Mouse (Mus musculus) testis, postnatal 14 days (tissue): Measurements from ENCODE around the gene Dagla.

Source experiments
- DNase-seq: peaks from one replicate; pipeline ENCODE4 v3.0.0; 2021; ENCODE audit warnings: low spot score

Gene Dagla

GRCm38 (mm10) chr19:10279668-10280067 is 25.0 kb downstream of the Dagla start:
- no peak for DNase-seq

DNA sequence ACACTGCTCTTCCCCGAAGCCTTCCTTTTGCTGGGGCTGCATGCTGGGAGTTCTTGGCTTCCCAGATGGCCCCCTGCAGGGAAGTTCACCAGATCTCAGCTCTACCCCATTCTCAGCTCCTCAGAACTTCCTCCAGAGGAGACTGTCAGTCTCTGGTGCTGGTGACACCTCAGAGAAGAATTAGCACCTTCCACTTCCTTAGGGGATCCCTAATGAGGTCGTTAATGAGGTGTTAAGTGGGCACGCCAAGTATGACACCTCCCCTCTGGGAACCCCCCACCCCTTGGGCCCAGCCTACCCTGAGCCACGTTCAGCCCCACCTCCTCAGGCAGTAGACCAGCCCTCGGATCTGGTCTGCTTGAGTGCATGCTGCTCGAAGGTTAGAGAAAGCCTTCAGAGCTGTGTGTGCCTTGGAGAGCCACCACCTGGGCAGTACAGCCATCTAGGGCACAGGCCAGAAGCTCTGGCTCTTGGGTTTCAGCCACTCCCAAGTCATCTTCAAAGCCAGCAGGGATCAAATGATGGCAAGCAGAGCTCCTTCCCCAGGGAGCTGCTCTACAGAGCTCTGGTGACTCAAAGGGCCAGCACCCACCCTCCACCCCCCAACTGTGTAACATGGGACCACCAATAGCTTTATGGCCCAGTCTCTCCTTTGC is 25.9 kb downstream of the Dagla start:
- DNase-seq, result no peak

- no peak for DNase-seq
Measured at GRCm38 (mm10) chr19:10277759-10278158, 26.9 kb downstream of the Dagla start.

- no peak for DNase-seq
Measured at GRCm38 (mm10) chr19:10277331-10277730, 27.3 kb downstream of the Dagla start.

DNA sequence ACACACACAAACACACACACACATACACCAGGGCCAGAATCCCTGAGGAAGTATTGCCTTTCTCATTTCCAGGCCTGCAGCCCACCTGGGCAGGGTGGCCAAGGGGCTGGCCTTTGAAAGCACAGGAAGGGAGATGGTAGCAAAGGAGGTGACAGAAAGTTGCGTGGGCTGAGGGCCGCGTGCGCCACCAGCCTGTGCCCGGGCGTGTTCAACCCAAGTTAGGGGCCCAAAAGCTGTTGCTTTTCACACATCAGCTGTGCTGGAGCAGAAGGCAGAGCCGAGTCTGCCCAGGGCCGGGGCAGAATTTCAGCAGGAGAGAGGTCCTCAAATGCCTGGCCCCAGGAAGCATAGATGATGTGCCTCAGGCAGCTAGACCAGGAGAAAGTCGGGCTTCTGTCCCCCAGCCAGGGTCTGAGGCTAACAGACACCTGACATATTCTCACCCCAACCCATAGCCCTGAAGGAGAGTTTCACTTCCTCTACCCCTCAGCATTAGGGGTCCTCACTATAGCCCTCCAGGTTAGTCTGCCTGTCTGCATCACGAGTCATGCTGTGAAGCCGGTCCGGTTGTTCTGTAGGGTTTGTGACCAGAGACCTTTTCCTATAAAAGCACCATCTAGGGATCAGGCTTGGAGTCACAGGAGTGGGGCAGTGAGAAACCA is 28.1 kb downstream of the Dagla start:
- no peak for DNase-seq

DNA sequence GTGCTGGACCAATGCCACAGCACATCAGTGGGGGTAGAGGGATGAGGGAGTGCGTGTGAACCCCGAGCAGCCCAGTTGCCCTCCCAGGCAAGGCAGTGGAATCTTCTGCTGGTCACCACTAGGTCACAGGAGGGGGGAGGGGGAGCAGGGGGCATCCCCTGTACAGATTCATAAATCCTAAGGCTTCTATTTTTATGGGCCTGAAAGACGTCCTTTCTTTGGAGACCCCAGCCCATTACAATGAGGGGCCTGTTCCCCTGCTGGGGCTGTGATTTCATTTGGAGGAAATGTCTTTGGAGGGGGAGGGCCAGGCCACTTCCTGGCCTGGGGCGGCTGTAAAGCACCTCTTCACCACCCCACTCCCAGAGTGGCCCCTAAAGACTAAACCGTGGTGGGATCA is 30.6 kb downstream of the Dagla start:
- no peak for DNase-seq

DNA sequence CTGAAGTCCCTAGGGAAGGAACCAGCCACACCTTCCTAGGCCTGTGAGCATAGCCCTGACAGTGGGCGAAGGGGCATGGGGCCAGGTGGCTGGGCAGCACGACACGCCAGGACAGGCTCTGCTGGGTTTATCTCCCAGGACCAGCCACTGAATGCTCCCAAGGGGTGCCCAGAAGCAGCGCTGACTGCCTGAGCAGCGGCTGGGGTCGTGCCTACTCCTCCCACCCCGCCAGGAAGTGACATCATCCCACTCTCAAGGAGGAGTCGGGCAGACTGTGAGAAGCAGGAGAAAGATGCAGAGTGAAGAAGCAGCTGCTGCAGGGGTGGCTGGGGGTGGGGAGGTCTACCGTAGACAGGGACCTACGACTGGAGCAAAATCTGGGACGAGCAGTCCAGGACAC is 31.9 kb downstream of the Dagla start:
- no peak for DNase-seq

DNA sequence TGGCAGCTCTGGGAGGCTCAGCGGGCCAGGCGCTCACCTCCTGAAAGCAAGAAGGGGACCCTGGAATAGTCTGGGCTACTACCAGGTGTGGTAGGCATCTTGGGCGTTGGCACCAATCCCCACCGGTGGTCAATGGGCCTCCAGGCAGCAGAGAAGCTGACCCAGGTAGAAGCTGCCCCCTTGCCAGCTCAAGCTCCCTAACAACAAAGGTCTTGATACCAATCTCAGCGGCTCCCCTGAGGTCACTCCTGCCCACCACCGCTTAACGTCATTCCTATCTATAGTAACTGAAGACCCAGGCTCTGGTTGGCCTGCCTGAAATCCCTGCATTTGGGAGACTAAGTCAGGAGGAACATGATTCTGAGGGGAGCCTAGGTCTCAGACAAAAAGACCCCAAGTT is 33.1 kb downstream of the Dagla start:
- DNase-seq, result no peak

DNA sequence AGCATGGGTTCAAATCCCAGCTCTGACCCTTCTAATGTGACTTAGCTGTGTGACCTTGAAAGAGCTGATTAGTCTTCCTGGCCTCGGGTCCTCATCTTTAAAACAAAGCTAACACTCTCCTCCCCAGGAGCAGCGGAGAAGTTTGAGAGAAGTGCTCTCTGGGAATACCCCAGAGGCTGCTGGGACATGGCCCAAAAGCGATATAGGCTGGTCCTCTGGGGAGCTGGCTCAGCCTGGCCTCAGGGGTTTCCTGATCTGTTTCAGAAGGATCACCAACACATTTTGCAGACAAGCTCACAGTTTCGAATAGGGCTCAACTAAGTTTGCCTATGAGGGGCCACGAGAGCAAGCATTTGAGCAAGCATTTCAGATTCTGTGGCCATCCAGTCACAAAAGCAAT is 34.3 kb downstream of the Dagla start:
- DNase-seq, result no peak

DNA sequence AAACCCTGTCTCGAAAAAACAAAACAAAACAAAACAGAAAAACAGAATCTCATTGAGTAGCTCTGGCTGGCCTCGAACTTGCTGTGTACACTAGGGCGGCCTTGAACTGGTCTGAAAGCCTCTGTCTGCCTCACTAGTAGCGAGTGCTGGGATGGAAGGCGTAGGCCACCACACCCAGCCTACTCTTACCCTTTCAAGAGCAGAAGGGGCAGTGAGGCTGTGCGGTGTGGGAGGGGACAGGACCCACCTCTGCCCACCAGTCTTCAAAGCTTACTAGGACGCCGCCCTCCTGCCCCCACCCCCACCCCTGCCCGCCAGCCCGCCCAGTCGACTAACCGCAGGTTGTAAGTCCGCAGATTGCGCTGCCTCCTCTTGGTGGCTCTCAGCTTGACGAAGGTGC is 35.8 kb downstream of the Dagla start:
- no peak for DNase-seq

DNA sequence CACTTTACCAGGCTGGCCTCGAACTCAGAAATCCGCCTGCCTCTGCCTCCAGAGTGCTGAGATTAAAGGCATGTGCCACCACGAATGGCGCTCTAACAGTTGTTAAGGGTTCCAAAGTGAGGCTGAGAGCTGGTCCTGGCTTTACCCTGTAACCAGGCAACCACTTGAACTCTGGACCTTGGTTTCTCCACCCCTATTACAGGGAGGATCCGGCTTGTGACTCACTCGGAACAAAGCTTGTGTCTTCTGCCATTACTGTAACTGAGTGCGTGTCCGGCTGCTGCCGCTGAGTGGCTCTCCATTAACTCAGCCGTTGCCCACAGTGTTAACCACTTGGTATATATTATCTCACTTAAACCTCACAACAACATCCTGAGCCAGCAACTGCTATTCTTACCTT is 36.7 kb downstream of the Dagla start:
- DNase-seq, result no peak

- DNase-seq, result no peak
Measured at GRCm38 (mm10) chr19:10267057-10267456, 37.6 kb downstream of the Dagla start.

DNA sequence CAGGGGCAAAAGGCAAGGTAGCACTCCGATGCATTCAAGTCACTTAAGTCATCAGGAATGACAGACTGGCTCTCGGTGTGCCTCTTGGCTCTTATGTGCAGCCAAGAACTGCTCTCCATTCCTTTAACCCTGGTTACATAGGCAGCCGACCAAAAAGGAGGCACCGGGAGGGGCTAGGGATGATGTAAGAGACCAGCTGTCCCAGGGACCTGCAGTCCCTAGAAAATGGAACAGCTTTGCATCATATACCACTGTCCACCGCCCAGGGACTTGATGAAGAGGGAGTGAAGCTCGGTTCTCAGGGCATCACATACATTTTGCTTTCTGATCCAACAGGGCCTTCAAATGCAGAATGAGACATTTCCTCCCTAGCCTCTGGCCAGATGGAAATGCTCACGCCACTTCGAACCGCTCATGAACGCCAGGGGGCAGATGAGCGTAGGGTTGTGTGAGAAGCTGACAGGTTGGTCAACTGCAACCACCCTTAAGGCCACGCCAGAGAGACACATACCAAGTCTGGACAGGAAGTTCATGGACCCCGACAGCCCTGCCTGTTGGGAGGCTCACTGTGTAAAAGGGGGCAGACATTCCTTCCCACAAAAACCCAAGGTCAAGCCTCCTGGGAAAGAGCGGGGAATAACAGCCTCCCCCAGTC is 38.4 kb downstream of the Dagla start:
- DNase-seq, result peak; percentile 59

DNA sequence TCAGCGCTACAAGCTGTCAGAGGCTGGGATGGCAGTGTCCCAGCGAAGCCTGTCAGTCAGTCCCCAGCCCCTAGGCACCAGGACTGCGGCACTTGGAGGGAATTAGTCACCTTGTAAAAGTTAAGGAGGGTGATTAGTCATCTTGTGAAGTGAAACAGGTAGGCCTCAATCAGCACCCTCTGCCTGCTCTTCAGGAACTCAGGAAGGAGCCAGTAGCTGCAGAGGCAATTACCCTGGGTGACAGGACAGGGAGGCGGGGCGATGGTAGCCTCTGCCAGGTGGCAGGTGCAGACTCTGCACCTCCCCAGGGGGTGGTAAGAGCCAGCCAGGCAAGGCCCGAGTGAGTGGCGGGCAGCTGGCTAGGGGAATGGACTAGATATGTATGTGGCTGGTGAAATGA is 43.3 kb downstream of the Dagla start:
- DNase-seq, result no peak

GRCm38 (mm10) chr19:10258279-10259011 is 46.2 kb downstream of the Dagla start:
- peak; percentile 49 for DNase-seq

DNA sequence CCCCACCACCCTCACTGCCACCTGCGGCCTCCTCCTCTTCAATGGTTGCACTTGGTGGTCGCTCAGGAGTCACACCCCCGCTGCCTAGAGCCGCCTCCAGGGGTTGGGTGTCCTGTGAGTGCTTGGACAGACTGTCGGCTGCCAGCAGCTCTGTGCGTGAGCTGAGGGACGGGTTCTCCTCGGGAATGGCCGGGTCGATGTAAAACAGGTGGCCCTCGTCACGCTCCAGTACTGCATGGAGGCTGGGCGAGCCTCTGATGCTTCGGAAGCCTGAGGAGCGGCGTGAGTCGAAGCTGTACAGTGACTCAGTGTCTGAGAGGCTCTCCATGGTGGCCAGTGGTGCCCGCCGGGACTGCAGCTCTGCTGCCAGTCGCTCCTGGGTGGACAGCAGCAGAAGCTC is 56.5 kb downstream of the Dagla start:
- no peak for DNase-seq

GRCm38 (mm10) chr19:10247165-10247564 is 57.5 kb downstream of the Dagla start:
- DNase-seq, result no peak

- DNase-seq, result no peak
Measured at GRCm38 (mm10) chr19:10244183-10244582, 60.5 kb downstream of the Dagla start.

DNA sequence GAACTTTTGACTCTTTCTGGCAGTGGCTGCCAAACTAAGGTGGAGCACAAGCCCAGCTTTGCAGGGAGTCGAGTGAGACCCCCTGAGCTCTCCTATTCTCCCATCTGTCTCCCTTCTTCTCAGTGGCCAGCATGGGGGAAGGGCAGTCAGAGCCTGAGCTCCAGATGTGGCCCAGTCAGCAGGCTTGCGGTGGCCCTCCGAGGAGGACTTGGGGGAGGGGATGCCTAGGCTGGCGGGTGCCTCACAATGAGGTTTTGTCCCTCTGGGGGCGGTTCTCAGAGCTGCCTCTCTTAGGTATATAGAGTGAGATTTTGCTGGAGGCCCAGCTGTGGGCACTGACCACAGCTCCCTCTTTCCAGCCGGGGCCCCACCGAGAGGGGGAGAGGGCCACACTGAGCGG is 61.8 kb downstream of the Dagla start:
- no peak for DNase-seq

DNA sequence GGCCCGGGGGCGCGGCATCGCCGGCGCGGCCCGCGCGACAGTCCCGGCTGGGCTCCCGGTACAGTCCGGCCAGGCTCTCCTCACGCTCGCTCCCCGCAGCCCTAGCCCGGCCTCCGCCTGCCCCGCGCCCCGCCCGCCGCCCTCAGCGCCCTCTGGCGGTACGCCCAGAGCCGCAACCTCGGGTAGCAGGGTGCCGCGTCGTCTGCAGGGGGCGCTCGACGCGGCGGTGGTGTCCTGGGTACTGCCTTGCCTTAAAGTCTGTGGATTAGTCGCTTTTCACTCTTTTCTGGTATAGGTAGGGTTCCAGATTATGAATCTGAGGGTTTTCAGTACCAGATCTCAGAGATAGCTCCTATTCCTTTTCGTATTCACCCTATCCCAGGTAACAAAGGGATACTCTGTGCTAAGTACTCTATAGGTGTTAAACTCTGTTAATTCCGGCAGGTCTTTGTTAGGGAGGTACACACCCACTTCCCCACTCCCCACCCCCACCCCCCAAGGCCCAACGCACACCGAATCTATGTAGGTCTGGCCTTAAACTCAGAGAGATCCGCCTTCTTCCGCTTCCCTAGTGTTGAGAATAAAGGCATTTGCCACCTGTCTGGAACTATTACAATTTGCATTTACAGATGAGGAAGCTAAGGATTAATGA is 63.9 kb downstream of the Dagla start, which contains the start of gene Myrf:
Gene Myrf (minus strand): TSS at position 95 of the 652 bp plus-strand sequence.
- DNase-seq, result peak; percentile 83

DNA sequence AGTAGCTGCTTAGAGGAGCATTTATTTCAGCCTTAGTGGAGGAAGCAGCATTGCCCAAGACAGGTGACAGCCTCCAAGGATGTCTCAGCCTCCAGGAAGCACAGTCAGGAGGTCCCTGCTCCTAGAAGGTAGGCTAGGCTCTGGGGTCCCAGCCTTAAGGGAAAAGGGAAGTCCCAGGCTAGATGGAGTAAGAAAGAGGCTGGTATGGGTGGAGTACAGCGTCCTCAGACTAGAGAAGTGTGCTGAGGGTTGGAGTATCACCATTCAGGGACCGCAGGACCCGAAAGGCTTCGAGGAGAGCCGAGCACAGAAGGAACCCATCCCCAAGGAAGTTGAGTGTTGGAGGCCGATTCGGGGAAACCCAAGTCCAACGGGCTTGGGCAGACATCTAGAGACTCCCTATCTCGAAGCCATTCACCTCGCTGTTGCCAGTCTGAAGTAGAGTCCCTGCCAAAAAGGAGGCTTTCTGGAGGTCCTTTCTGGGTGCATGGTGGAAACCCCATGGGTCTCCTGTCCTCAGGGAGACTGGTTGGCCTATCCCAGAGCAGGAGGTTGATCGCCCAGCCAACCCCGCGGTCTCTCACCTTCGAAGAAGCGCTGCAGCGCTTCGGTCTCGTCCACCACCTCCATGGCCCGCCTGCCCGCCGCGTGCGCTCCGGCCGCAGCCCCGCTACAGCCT is 64.6 kb downstream of the Dagla start:
- DNase-seq, result no peak

GRCm38 (mm10) chr19:10239419-10239818 is 65.3 kb downstream of the Dagla start:
- no peak for DNase-seq
